ENCODE assay signal across 8 mouse cellular contexts in genomic region chr15:79804352-79805071, GRCm38 (mm10). TPM values are rescaled to one million over a fixed set of nuclear protein-coding genes. Genes with fewer than 3 reads are reported as not detected.
A peak's percentile ranks its signal among the peaks of the same experiment; 100 is the strongest.
DNase-seq lines count a peak whose midpoint lies in the region; ATAC-seq and TF ChIP-seq lines count a peak whose summit lies in the region.

TSS of gene Nptxr (minus strand) at chr15:79804766.

- no peaks in the 10 kb centered on the region for H3K9me3 ChIP-seq in kidney, embryonic 16.5 days (ENCODE audit: low read length)
- no peaks in the 10 kb centered on the region for H3K9me3 ChIP-seq in liver, embryonic 13.5 days (replicated peaks)
- no peaks in the 10 kb centered on the region for H3K9me3 ChIP-seq in neural tube, embryonic 14.5 days (ENCODE audit: control insufficient read depth, low read length)

- TF ChIP-seq EP300 in heart, adult 2 months (IDR thresholded peaks at IDR 0.05; ENCODE audit: insufficient read depth, low read depth, low read length), result no peak

- peak within 1 kb of the TSS; percentile 66 for H3K4me3 ChIP-seq in testis, adult 2 months (ENCODE audit: control insufficient read depth, low read depth, low read length)
- peak within 1 kb of the TSS; percentile 45 for H3K4me3 ChIP-seq in heart, adult 2 months
- H3K4me3 ChIP-seq in kidney, embryonic 16.5 days (ENCODE audit: low read length), result peak within 1 kb of the TSS; percentile 64
- H3K4me3 ChIP-seq in liver, embryonic 13.5 days (replicated peaks), result peak within 1 kb of the TSS; percentile 56
- peak within 1 kb of the TSS; percentile 63 for H3K4me3 ChIP-seq in neural tube, embryonic 14.5 days (ENCODE audit: low read depth, low read length)

- H3K4me1 ChIP-seq in testis, adult 2 months (ENCODE audit: control insufficient read depth, insufficient read depth, low read length), result peaks cover 12% of the 10 kb centered on the region
- 0 out of 2 replicates have a peak, but pooled peaks cover 2% of the 10 kb centered on the region for H3K4me1 ChIP-seq in heart, adult 2 months (ENCODE audit: control insufficient read depth, insufficient read depth, low read length)
- peaks cover 18% of the 10 kb centered on the region for H3K4me1 ChIP-seq in kidney, embryonic 16.5 days (ENCODE audit: insufficient read depth, low read length)
- H3K4me1 ChIP-seq in liver, embryonic 13.5 days (replicated peaks), result peaks cover 8% of the 10 kb centered on the region
- peaks cover 15% of the 10 kb centered on the region; the same call in 1 of the 2 replicates for H3K4me1 ChIP-seq in neural tube, embryonic 14.5 days (ENCODE audit: control insufficient read depth, insufficient read depth, low read length)

- 0 out of 2 replicates have a peak, but pooled peaks have one; percentile 33 for TF ChIP-seq POLR2A in testis, adult 2 months (IDR thresholded peaks at IDR 0.05; ENCODE audit: control insufficient read depth, low read depth, low read length)
- TF ChIP-seq POLR2A in heart, adult 2 months (IDR thresholded peaks at IDR 0.05; ENCODE audit: insufficient read depth, low read depth, low read length), result peak; percentile 30; the same call in 1 of the 2 replicates

- no peaks in the 10 kb centered on the region for H3K36me3 ChIP-seq in testis, adult 2 months (ENCODE audit: control insufficient read depth, insufficient read depth, low read length)
- no peaks in the 10 kb centered on the region for H3K36me3 ChIP-seq in heart, adult 2 months (ENCODE audit: control insufficient read depth, insufficient read depth, low read length)
- H3K36me3 ChIP-seq in kidney, embryonic 16.5 days (ENCODE audit: insufficient read depth, low read length), result no peaks in the 10 kb centered on the region
- H3K36me3 ChIP-seq in liver, embryonic 13.5 days, result no peaks in the 10 kb centered on the region
- H3K36me3 ChIP-seq in neural tube, embryonic 14.5 days (ENCODE audit: control insufficient read depth, insufficient read depth, low read length), result no peaks in the 10 kb centered on the region

- H3K27ac ChIP-seq in testis, adult 2 months (ENCODE audit: control insufficient read depth, insufficient read depth, low read depth, low read length), result no peak within 1 kb of the TSS
- H3K27ac ChIP-seq in heart, adult 2 months, result no peak within 1 kb of the TSS
- no peak within 1 kb of the TSS for H3K27ac ChIP-seq in kidney, embryonic 16.5 days (ENCODE audit: low read length)
- no peak within 1 kb of the TSS for H3K27ac ChIP-seq in liver, embryonic 13.5 days
- H3K27ac ChIP-seq in neural tube, embryonic 14.5 days (ENCODE audit: low read depth, low read length), result peak within 1 kb of the TSS; percentile 84

- ATAC-seq in kidney, embryonic 16.5 days (ENCODE audit: low FRiP score, low TSS enrichment), result peak; percentile 87
- ATAC-seq in liver, embryonic 13.5 days (ENCODE audit: low read depth), result no peak; the same call in 1 of the 2 replicates
- peak; percentile 82 for ATAC-seq in neural tube, embryonic 14.5 days (ENCODE audit: low read depth)
- no peak for ATAC-seq in megakaryocyte-erythroid progenitor cell, adult 5-6 weeks (replicated peaks; ENCODE audit: low FRiP score, low TSS enrichment, poor library complexity, severe bottlenecking)

- peak within 1 kb of the TSS; percentile 72 for H3K9ac ChIP-seq in heart, adult 2 months (ENCODE audit: low read depth, low read length)
- peak within 1 kb of the TSS; percentile 70 for H3K9ac ChIP-seq in kidney, embryonic 16.5 days (replicated peaks; ENCODE audit: low read length)
- no peak within 1 kb of the TSS; the same call in 1 of the 2 replicates for H3K9ac ChIP-seq in liver, embryonic 13.5 days
- peak within 1 kb of the TSS; percentile 74 for H3K9ac ChIP-seq in neural tube, embryonic 14.5 days (replicated peaks; ENCODE audit: low read depth, low read length)

- H3K79me2 ChIP-seq in heart, adult 2 months (replicated peaks; ENCODE audit: control insufficient read depth, insufficient read depth, low read length), result no peaks in the 10 kb centered on the region

- no peaks in the 10 kb centered on the region; the same call in 1 of the 2 replicates for H3K27me3 ChIP-seq in testis, adult 2 months (ENCODE audit: control insufficient read depth, insufficient read depth, low read length)
- peaks cover 3% of the 10 kb centered on the region; the same call in 1 of the 2 replicates for H3K27me3 ChIP-seq in heart, adult 2 months (ENCODE audit: control insufficient read depth, insufficient read depth, low read length)
- H3K27me3 ChIP-seq in kidney, embryonic 16.5 days (ENCODE audit: insufficient read depth, low read length), result peaks cover 73% of the 10 kb centered on the region
- peaks cover 93% of the 10 kb centered on the region for H3K27me3 ChIP-seq in liver, embryonic 13.5 days
- peaks cover 16% of the 10 kb centered on the region for H3K27me3 ChIP-seq in neural tube, embryonic 14.5 days (ENCODE audit: control insufficient read depth, insufficient read depth, low read length)

- WGBS in heart, adult 2 months, result under 1% methylated on average over 75 of the region's 91 CpGs
- WGBS in kidney, embryonic 16.5 days, result under 1% methylated on average over 41 of the region's 91 CpGs
- 1% methylated on average over 66 of the region's 91 CpGs for WGBS in liver, embryonic 13.5 days (ENCODE audit: insufficient replicate concordance)
- WGBS in neural tube, embryonic 14.5 days, result under 1% methylated on average over 67 of the region's 91 CpGs

- TF ChIP-seq CTCF in testis, adult 2 months (IDR thresholded peaks at IDR 0.05; ENCODE audit: control insufficient read depth, insufficient read depth, insufficient replicate concordance, low read depth, low read length), result no peak
- TF ChIP-seq CTCF in heart, adult 2 months (IDR thresholded peaks at IDR 0.05), result peak; percentile 37

- peak within 1 kb of the TSS; percentile 96 for H3K4me2 ChIP-seq in kidney, embryonic 16.5 days (replicated peaks; ENCODE audit: low read depth, low read length)
- peak within 1 kb of the TSS; percentile 74 for H3K4me2 ChIP-seq in liver, embryonic 13.5 days
- peak within 1 kb of the TSS; percentile 68 for H3K4me2 ChIP-seq in neural tube, embryonic 14.5 days (ENCODE audit: low read depth, low read length)

- DNase-seq in testis, postnatal 14 days (ENCODE audit: low spot score), result no peak
- peak; percentile 73 to 77 for DNase-seq in cerebellum, postnatal 36 days
- DNase-seq in heart, adult 2 months, result peak; percentile 72 to 76
- no peak for DNase-seq in liver, embryonic 13.5 days

- intact Hi-C loops in heart, adult 2 months (cut with DNase I), result loop anchor here (5.0 kb wide), 1 partner anchor 52 kb away; no protein-coding TSS in a partner anchor

RNA-seq across cellular contexts. Expression of gene Nptxr, which starts in this region (rescaled TPM):
- 36.6 and 46.5 TPM in 2 replicates for polyA plus RNA-seq in testis, adult 2 months (2012; rRNA removed)
- 1 to 10 TPM; 1.5 to 1.7 TPM for total RNA-seq in heart, adult 2 months (2021)
- 1.3 and 1.6 TPM in 2 replicates for polyA plus RNA-seq in heart, adult 2 months (2012; rRNA removed)
- polyA plus RNA-seq in kidney, embryonic 16.5 days (2015; fragmentation: Nextera tagmentation; extraction: Ambion mirVana), result 1.7 and 1.9 TPM in 2 replicates
- polyA plus RNA-seq in liver, embryonic 13.5 days (2015; fragmentation: Nextera tagmentation; extraction: Ambion mirVana), result 0.12 and 0.13 TPM in 2 replicates
- polyA plus RNA-seq in neural tube, embryonic 14.5 days (2014; fragmentation: Nextera tagmentation; extraction: Ambion mirVana), result 15.5 and 23.4 TPM in 2 replicates
- total RNA-seq in megakaryocyte-erythroid progenitor cell, adult 5-6 weeks (2014; fragmentation: Nextera tagmentation), result 1.2 TPM in 1 of 2 replicates, not detected in the other
- not detected in 2 replicates for total RNA-seq in megakaryocyte-erythroid progenitor cell, adult 5-6 weeks (2017)

Comparison
In these comparisons a context has a peak if more than half of its experiments do, and no peak if none do; other contexts are left out.
1. DNase-seq: peak in cerebellum, postnatal 36 days (2 of 2) and heart, adult 2 months (2 of 2); none in testis, postnatal 14 days (single experiment) and liver, embryonic 13.5 days (single experiment).
2. ATAC-seq: peak in kidney, embryonic 16.5 days (single experiment) and neural tube, embryonic 14.5 days (single experiment); none in liver, embryonic 13.5 days (single experiment) and megakaryocyte-erythroid progenitor cell, adult 5-6 weeks (single experiment).
3. Peak in every context shown above with its lines, with median percentiles within 50 percentile points of each other: H3K4me3 ChIP-seq and H3K4me2 ChIP-seq.